In genomic region chr2:132007475-132007819, GRCm38 (mm10) we compare ENCODE assay signal across 22 mouse cellular contexts. TPM values are rescaled to one million over a fixed set of nuclear protein-coding genes. Genes with fewer than 3 reads are reported as not detected.
DNase-seq lines count a peak whose midpoint lies in the region; ATAC-seq and TF ChIP-seq lines count a peak whose summit lies in the region.
"Had no signal": no experiment of that assay in that cellular context is flagged by ENCODE, and none has a peak within 500 bp of the region (broad histone marks: within the 10 kb centered on the region; RNA-seq: fewer than 3 reads in every experiment).

No protein-coding gene starts in this region.

- no peaks in the 10 kb centered on the region for H3K9me3 ChIP-seq in kidney, embryonic 15.5 days (replicated peaks)
- H3K9me3 ChIP-seq in midbrain, embryonic 11.5 days (ENCODE audit: control insufficient read depth, low read length), result no peaks in the 10 kb centered on the region
- no peaks in the 10 kb centered on the region for H3K9me3 ChIP-seq in midbrain, embryonic 16.5 days (replicated peaks; ENCODE audit: control insufficient read depth, low read length, poor library complexity, severe bottlenecking)
- no peaks in the 10 kb centered on the region for H3K9me3 ChIP-seq in limb, embryonic 10.5 days (replicated peaks)
- H3K9me3 ChIP-seq: forebrain, embryonic 13.5 days; liver, embryonic 12.5 days; megakaryocyte, embryonic 14.5 days; midbrain, embryonic 15.5 days had no signal

- H3K9ac ChIP-seq in kidney, embryonic 15.5 days, result no peak overlapping the region
- H3K9ac ChIP-seq in midbrain, embryonic 11.5 days (ENCODE audit: low read length), result no peak overlapping the region
- H3K9ac ChIP-seq in midbrain, embryonic 16.5 days (ENCODE audit: low read depth, low read length), result no peak overlapping the region
- H3K9ac ChIP-seq: forebrain, embryonic 13.5 days; liver, embryonic 12.5 days; midbrain, embryonic 15.5 days had no signal

- DNase-seq in kidney, adult 9 months, result no peak
- DNase-seq in midbrain, embryonic 11.5 days (ENCODE audit: low spot score, missing footprints), result peak; percentile 47
- DNase-seq in limb, embryonic 10.5 days (ENCODE audit: low spot score), result no peak
- DNase-seq in cerebellum, adult 2 months, result no peak
- DNase-seq: adrenal gland, adult 8-10 months; cerebellum, postnatal 14 days; gastrocnemius, postnatal 25 days; heart, postnatal 10 days; layer of hippocampus, postnatal 36 days; lung, postnatal 10 days; right cerebral cortex, postnatal 4 days; thymus, postnatal 14 days had no signal

- H3K4me3 ChIP-seq in kidney, embryonic 15.5 days (replicated peaks), result no peak overlapping the region
- no peak overlapping the region for H3K4me3 ChIP-seq in midbrain, embryonic 11.5 days (ENCODE audit: low read depth, low read length)
- H3K4me3 ChIP-seq in midbrain, embryonic 16.5 days (ENCODE audit: low read depth, low read length), result no peak overlapping the region
- H3K4me3 ChIP-seq in limb, embryonic 10.5 days, result no peak overlapping the region
- H3K4me3 ChIP-seq in cerebellum, adult 2 months (replicated peaks; ENCODE audit: insufficient read depth, low read depth, low read length), result no peak overlapping the region
- H3K4me3 ChIP-seq: erythroblast, embryonic 14.5 days; forebrain, embryonic 13.5 days; layer of hippocampus, adult 2 months; liver, embryonic 12.5 days; megakaryocyte, embryonic 14.5 days; midbrain, embryonic 15.5 days had no signal

- H3K36me3 ChIP-seq in kidney, embryonic 15.5 days, result peaks cover 3% of the 10 kb centered on the region; the same call in 1 of the 2 replicates
- peaks cover 17% of the 10 kb centered on the region for H3K36me3 ChIP-seq in midbrain, embryonic 11.5 days (ENCODE audit: control insufficient read depth, insufficient read depth, low read length)
- H3K36me3 ChIP-seq in midbrain, embryonic 16.5 days (ENCODE audit: control insufficient read depth, insufficient read depth, low read length), result peaks cover 5% of the 10 kb centered on the region
- H3K36me3 ChIP-seq in limb, embryonic 10.5 days, result no peaks in the 10 kb centered on the region
- H3K36me3 ChIP-seq: liver, embryonic 12.5 days had no signal

- no peak for TF ChIP-seq POLR2A in cerebellum, adult 2 months (IDR thresholded peaks at IDR 0.05; ENCODE audit: borderline replicate concordance, insufficient read depth, low read length)

- H3K27ac ChIP-seq in kidney, embryonic 15.5 days, result peak overlapping the region; percentile 76
- H3K27ac ChIP-seq in midbrain, embryonic 11.5 days (ENCODE audit: low read depth, low read length), result no peak overlapping the region
- no peak overlapping the region for H3K27ac ChIP-seq in midbrain, embryonic 16.5 days (ENCODE audit: low read length)
- peak overlapping the region; percentile 66 for H3K27ac ChIP-seq in limb, embryonic 10.5 days
- no peak overlapping the region for H3K27ac ChIP-seq in cerebellum, adult 2 months (ENCODE audit: insufficient read depth, low read length)
- H3K27ac ChIP-seq: forebrain, embryonic 13.5 days; layer of hippocampus, adult 2 months; liver, embryonic 12.5 days; midbrain, embryonic 15.5 days had no signal

- ATAC-seq in kidney, embryonic 15.5 days (replicated peaks; ENCODE audit: low FRiP score), result 0 out of 2 replicates have a peak, but pooled peaks have one; percentile 6
- no peak for ATAC-seq in midbrain, embryonic 11.5 days (ENCODE audit: low FRiP score)
- no peak for ATAC-seq in midbrain, embryonic 16.5 days
- no peak for ATAC-seq in erythroblast, adult 5-6 weeks (replicated peaks; ENCODE audit: low FRiP score, poor library complexity, severe bottlenecking)
- ATAC-seq: forebrain, embryonic 13.5 days; liver, embryonic 12.5 days; midbrain, embryonic 15.5 days had no signal

- no peak for TF ChIP-seq CTCF in cerebellum, adult 2 months (IDR thresholded peaks at IDR 0.05; ENCODE audit: borderline replicate concordance, insufficient read depth, low read depth, low read length)

- 15% methylated on average over 6 of the region's 6 CpGs for WGBS in kidney, embryonic 15.5 days
- 45% methylated on average over 6 of the region's 6 CpGs for WGBS in midbrain, embryonic 11.5 days
- 56% methylated on average over 6 of the region's 6 CpGs for WGBS in midbrain, embryonic 16.5 days
- whole genome bisulfite sequencing in limb, embryonic 10.5 days, result 32% methylated on average over 6 of the region's 6 CpGs
- 59% methylated on average over 6 of the region's 6 CpGs for WGBS in cerebellum, adult 2 months

- peaks cover 28% of the 10 kb centered on the region for H3K4me1 ChIP-seq in kidney, embryonic 15.5 days
- no peaks in the 10 kb centered on the region for H3K4me1 ChIP-seq in midbrain, embryonic 11.5 days (ENCODE audit: control insufficient read depth, insufficient read depth, low read length)
- no peaks in the 10 kb centered on the region for H3K4me1 ChIP-seq in midbrain, embryonic 16.5 days (ENCODE audit: control insufficient read depth, insufficient read depth, low read length)
- peaks cover 39% of the 10 kb centered on the region for H3K4me1 ChIP-seq in limb, embryonic 10.5 days
- H3K4me1 ChIP-seq in cerebellum, adult 2 months (ENCODE audit: control insufficient read depth, insufficient read depth, low read length), result no peaks in the 10 kb centered on the region
- H3K4me1 ChIP-seq: forebrain, embryonic 13.5 days; midbrain, embryonic 15.5 days had no signal

- no peak overlapping the region for H3K4me2 ChIP-seq in kidney, embryonic 15.5 days
- no peak overlapping the region for H3K4me2 ChIP-seq in midbrain, embryonic 11.5 days
- no peak overlapping the region for H3K4me2 ChIP-seq in midbrain, embryonic 16.5 days (ENCODE audit: low read length)
- H3K4me2 ChIP-seq: forebrain, embryonic 13.5 days; liver, embryonic 12.5 days; midbrain, embryonic 15.5 days had no signal

- H3K27me3 ChIP-seq in kidney, embryonic 15.5 days, result no peaks in the 10 kb centered on the region
- no peaks in the 10 kb centered on the region for H3K27me3 ChIP-seq in midbrain, embryonic 11.5 days (ENCODE audit: control insufficient read depth, insufficient read depth, low read length)
- H3K27me3 ChIP-seq in midbrain, embryonic 16.5 days (ENCODE audit: control insufficient read depth, insufficient read depth, low read depth, low read length), result no peaks in the 10 kb centered on the region
- no peaks in the 10 kb centered on the region for H3K27me3 ChIP-seq in limb, embryonic 10.5 days (ENCODE audit: low read depth, poor library complexity, severe bottlenecking)
- H3K27me3 ChIP-seq in cerebellum, adult 2 months (ENCODE audit: control insufficient read depth, insufficient read depth, low read length), result no peaks in the 10 kb centered on the region
- H3K27me3 ChIP-seq: forebrain, embryonic 13.5 days; liver, embryonic 12.5 days; midbrain, embryonic 15.5 days; Patski had no signal

RNA-seq across cellular contexts. Expression of gene Rassf2, which starts 22.6 kb away (rescaled TPM):
- polyA plus RNA-seq in kidney, embryonic 15.5 days (2015; fragmentation: Nextera tagmentation; extraction: Ambion mirVana), result 8.4 and 11.3 TPM in 2 replicates
- 32.3 and 33.2 TPM in 2 replicates for polyA plus RNA-seq in midbrain, embryonic 11.5 days (2014; fragmentation: Nextera tagmentation; extraction: Ambion mirVana)
- polyA plus RNA-seq in midbrain, embryonic 16.5 days (2015; fragmentation: Nextera tagmentation; extraction: Ambion mirVana), result 24.2 and 28.9 TPM in 2 replicates
- 5.5 and 5.9 TPM in 2 replicates for polyA plus RNA-seq in limb, embryonic 10.5 days (2016; fragmentation: Nextera tagmentation; extraction: Ambion mirVana)
- 12.3 and 12.5 TPM in 2 replicates for total RNA-seq in erythroblast, adult 5-6 weeks (2015; ENCODE audit: low replicate concordance)
- 10.3 and 12.3 TPM in 2 replicates for total RNA-seq in erythroblast, adult 5-6 weeks (2017; ENCODE audit: low replicate concordance)
- polyA plus RNA-seq in cerebellum, adult 2 months (2012; rRNA removed), result 35.8 and 44.7 TPM in 2 replicates

RNA-seq across cellular contexts. Expression of gene Prnd, which starts 56.8 kb away (rescaled TPM):
- polyA plus RNA-seq in kidney, embryonic 15.5 days (2015; fragmentation: Nextera tagmentation; extraction: Ambion mirVana), result 18.9 and 20.8 TPM in 2 replicates
- 5.3 and 6.9 TPM in 2 replicates for polyA plus RNA-seq in midbrain, embryonic 11.5 days (2014; fragmentation: Nextera tagmentation; extraction: Ambion mirVana)
- polyA plus RNA-seq in midbrain, embryonic 16.5 days (2015; fragmentation: Nextera tagmentation; extraction: Ambion mirVana), result 8.0 and 10.7 TPM in 2 replicates
- polyA plus RNA-seq in limb, embryonic 10.5 days (2016; fragmentation: Nextera tagmentation; extraction: Ambion mirVana), result 11.0 and 13.7 TPM in 2 replicates
- total RNA-seq in erythroblast, adult 5-6 weeks (2015; ENCODE audit: low replicate concordance), result not detected in 2 replicates
- not detected in 2 replicates for total RNA-seq in erythroblast, adult 5-6 weeks (2017; ENCODE audit: low replicate concordance)
- 0.31 and 0.35 TPM in 2 replicates for polyA plus RNA-seq in cerebellum, adult 2 months (2012; rRNA removed)
- total RNA-seq: layer of hippocampus, adult 2 months had no signal
- polyA plus RNA-seq: erythroblast, embryonic 14.5 days had no signal

Comparison
In these comparisons a context has a peak if more than half of its experiments do, and no peak if none do; other contexts are left out.
1. H3K27ac ChIP-seq: peak in kidney, embryonic 15.5 days (single experiment) and limb, embryonic 10.5 days (single experiment); none in midbrain, embryonic 11.5 days (single experiment), midbrain, embryonic 16.5 days (single experiment) and cerebellum, adult 2 months (single experiment).